Mouse (Mus musculus): ENCODE results near the gene Rarres2.
A peak's percentile ranks its signal among the peaks of the same experiment; 100 is the strongest.

The Rarres2 gene

DNA sequence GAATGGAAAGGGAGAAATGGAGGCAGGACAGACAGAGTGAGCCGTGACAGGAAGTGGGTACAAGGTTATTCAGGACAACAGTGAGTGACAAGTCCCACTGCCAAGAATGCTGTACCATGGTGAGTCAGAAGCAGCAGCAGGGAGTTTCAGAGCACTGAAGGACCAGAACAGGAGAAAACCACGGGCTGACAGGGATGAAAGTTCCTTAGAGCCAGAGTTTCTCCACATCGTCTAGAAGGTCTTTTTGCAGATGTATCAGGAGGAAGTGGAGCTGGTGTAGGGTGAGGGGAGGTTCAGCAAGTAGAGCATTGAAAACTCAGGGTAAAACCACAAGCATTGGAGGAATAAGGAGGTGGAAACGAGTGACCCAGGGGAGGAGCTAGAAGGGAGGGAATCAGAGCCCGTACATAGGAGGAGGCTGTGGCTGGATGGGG lies 6.6 kb upstream of the Rarres2 start:
- no peak for DNase-seq (ENCODE audit: low read depth, low spot score)

GRCm38 (mm10) chr6:48578736-48579135 lies 6.1 kb upstream of the Rarres2 start:
- no peak for DNase-seq (ENCODE audit: low read depth, low spot score)

- no peak for DNase-seq (ENCODE audit: low read depth, low spot score)
These were observed 1.4 kb upstream of the Rarres2 start for GRCm38 (mm10) chr6:48573981-48574380.

DNA sequence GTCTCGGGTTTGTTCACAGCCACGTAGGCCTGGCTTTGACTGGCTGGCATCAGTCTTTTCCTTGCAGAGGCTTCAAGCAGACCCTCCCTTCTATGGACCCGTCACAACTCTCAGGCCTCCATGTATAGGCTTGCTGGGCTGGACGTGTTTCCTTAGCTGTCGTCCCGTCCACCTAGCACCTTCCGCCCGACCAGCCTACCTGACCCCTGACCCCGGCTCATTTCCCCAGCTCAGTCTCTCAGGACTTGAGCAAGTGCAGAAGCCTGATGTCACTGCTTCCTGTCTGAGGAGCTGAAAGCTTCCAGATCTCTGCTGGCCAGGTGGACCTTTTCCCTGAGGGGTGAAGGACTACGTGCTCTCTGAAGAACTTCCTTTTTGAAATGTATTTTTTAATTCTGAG lies 691 bp upstream of the Rarres2 start:
- DNase-seq (ENCODE audit: low read depth, low spot score), result no peak

DNA sequence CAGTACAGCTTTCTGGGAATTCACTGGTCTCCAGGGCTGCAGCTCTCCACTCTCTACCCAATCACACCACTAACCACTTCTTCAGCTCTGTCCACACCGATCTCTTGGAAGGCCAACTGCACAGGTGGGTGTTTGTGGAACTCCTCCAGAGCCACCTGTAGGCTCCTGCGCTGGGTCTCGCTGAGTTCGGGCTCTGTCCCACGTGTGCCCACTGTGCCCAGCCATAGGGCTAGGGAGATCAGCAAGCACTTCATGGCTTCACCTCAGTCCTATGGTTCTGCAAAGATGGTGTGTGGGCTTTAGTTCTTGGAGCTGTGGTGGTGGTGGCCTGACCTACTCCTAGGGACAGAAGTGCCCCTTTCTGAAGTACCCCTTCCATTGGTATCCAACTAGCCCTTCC lies 575 bp downstream of the Rarres2 start:
- DNase-seq (ENCODE audit: low read depth, low spot score), result no peak

DNA sequence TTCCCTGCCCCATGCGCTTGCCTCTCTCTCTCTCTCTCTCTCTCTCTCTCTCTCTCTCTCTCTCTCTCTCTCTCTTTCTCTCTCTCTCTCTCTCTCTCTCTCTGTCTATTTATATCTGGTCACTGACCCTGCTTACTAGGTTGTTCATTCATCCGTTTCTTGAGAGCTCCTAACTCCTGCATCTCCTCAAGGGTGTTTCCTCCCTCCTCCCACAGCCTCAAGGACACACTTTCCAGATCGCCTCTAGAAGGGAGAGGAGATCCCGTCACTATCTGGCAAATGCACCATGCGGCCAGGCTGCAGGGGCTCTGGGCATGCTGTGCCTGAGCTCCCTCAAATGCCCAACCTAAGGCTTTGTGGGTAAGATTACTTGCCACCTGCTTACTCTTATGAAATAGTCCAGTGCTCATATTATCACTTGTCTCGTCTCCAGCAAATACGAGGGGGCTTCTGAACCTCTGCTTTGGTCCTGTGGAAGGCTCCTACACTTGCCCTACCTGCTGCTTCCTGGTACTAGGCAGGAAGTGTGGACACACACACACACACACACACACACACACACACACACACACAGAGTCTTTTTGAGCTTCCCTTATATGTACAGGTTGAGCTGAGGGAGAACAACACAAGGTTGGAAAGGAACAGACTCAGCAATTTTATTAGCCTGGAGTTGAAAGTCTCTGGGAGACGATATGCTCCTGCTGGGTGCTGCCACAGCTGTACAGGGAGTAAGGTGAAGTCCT lies 3.4 kb downstream of the Rarres2 start:
- no peak for DNase-seq (ENCODE audit: low read depth, low spot score)

DNA sequence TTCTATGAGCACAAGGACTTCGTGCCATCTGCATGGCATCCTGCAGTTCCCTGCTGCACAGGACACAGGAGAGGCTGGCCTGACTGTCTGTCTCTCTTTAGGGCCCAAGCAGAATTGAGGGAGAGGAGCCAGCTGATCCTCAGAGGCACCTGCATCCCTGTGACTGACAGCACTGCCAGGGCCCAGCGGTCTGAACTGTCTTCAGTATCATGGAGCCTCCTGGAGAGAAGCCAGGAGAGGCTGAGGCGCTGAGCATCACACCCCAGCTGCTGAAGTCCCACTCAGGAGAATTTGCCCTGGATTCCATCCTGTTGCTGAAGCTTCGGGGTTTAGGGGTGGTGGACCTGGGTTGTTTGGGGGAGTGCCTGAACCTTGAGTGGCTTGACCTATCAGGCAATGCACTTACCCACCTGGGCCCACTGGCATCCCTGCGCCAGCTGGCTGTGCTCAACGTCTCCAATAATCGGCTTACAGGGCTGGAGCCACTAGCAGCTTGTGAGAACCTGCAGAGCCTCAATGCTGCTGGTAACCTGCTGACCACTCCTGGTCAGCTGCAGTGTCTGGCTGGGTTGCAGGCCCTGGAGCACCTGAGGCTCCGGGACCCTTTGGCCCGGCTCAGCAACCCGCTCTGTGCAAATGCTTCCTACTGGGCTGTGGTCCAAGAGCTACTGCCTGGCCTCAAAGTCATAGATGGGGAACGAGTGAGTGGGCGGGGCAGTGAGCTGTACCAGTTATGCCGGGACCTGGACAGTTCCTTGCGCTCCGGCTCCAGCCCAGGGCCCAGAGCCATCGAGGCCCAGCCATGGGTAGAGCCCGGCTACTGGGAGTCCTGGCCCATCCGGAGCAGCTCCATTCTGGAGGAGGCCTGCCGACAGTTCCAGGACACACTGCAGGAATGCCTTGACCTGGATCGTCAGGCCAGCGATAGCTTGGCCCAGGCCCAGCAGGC lies 4.3 kb downstream of the Rarres2 start:
- DNase-seq (ENCODE audit: low read depth, low spot score), result peak; percentile 58

DNA sequence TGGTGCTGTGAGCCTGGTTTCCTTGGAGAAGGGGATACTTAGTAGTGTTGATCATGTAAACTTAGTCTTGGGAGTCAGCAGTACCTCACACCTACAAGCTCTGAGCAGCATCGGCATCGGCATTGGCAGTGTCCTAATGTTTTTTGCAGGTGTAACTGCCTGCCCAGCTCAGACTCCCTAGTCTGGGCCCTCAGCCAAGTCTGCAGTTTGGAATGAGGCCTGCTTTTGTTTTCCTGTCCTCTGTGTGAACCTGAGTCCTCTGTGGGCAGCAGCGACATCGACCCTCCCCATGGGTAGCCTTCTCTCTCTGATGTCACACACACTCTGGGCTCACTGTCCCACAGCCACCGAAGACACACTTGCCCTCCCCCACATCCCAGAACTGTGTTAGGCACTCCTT lies 6.3 kb downstream of the Rarres2 start:
- DNase-seq (ENCODE audit: low read depth, low spot score), result no peak

- DNase-seq (ENCODE audit: low read depth, low spot score), result no peak
These were observed 6.8 kb downstream of the Rarres2 start for GRCm38 (mm10) chr6:48565693-48566310.

GRCm38 (mm10) chr6:48555956-48556355 lies 16.6 kb downstream of the Rarres2 start:
- no peak for DNase-seq (ENCODE audit: low read depth, low spot score)

DNA sequence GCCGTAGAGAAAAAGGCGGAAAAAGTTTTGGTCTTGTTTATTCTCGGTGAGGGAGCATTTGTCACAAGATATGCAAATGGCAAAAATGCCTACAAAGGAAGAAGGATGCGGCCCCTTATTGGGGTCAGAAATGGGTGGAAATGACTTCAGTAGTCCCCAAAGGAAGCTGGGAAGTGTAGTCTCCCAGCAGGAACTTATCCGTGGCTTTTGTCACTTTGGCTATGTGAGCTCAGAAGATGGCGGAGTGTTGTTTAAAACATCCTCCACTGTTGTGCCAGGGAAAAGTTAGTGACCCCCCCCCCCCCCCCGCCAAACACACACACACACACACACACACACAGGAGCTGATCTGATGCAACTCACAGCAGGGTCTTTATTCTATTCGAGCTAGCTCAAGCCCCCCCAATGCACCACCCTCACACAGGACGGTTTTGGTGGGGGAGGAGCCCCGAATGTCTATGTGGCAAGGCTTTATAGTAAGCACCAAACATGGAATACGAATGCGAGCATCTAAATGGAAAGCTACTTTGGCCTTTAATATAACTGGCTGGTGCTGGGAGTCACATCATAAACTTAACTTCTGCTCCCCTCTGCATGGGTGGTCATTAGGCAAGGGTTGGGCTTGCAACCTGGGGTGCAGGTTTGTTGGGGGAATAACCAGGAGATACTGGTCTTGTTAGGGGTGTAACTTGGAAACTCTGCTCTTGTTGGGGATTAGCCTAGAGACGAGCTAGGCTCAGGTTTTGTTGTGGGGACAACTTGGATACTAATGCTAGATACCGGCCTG lies 17.3 kb downstream of the Rarres2 start:
- DNase-seq (ENCODE audit: low read depth, low spot score), result peak; percentile 88

DNA sequence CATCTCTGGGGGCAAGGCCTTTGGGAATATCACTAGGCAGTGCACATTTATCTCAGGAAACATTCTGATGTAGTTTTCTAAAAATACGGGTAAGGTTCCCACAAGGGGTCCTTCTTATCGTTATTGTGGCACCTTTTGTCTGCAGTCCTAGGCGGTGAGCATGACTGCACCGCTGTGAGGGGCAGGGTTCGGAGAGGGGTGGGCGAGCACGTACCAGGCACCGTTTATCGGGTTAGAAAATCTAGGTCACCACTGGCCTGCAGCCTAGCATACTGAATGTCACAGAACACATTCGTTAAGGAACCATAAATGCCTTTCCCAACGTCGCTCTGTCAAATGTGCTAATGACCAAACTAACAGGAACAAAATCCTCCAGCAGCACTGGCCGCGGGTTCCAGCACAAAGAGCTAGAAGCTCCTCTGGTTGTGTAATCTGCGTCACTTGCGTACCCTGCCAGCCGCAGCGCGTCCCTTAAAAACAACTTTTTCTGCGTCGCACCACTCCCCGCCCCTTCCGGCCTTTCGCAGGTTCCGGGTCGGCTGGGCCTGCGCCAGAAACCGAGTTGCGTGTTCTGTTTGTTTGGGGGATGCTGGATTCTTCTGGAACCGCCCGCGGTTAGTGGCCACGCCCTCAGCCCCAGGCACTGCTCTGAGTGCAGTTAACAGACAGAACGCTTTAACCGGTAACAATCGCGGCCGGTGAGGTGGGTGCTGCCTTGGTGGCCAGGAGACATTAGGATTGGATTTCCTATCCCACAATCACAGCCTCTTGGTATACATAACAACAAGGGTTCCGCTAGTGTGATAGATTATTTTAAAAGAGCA lies 18.1 kb downstream of the Rarres2 start, which contains the start of gene Lrrc61:
Gene Lrrc61, plus strand, starts transcription at position 517 of the 824 bp plus-strand sequence.
- peak; percentile 99 for DNase-seq (ENCODE audit: low read depth, low spot score)

DNA sequence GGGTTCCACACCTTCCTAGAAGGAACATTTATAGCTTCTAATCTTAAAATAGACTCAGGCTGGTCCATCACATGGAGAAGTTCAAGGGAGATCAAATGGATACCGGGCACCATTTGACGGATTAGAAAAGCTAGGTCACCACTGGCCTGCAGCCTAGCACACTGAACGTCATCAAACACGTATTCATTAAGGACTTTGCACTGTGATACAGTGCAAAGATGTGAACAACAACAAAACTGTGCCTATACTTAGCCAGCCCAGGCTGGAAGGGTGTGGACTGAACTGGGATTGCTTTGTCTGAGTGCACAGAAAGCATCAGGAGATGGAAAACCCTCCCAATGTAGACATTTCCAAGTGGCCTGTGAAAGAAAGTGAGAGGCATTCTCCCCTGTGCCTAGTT lies 18.8 kb downstream of the Rarres2 start:
- peak; percentile 94 for DNase-seq (ENCODE audit: low read depth, low spot score)

- DNase-seq (ENCODE audit: low read depth, low spot score), result no peak
These were observed 19.7 kb downstream of the Rarres2 start for GRCm38 (mm10) chr6:48552918-48553317.

GRCm38 (mm10) chr6:48548314-48548713 lies 24.3 kb downstream of the Rarres2 start:
- no peak for DNase-seq (ENCODE audit: low read depth, low spot score)

- peak; percentile 78 for DNase-seq (ENCODE audit: low read depth, low spot score)
These were observed 25.7 kb downstream of the Rarres2 start for GRCm38 (mm10) chr6:48546858-48547257.

DNA sequence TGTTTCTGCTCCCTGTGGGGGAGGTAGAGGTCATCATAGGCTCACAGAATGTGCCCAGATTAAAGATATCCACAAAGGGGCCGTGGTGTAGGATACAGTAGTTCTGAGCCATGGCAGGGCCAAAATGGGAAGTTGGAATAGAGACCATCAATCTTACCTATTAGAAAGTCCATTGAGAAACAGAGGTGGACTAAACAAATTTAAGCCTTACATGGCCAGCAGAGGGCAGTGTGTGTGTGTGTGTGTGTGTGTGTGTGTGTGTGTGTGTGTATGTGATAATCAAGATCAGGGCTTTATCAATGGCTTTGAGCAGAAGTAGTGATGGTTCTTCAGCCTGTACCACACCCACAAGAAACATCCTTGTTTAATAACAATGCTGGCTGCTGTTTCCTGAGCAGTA lies 26.3 kb downstream of the Rarres2 start:
- no peak for DNase-seq (ENCODE audit: low read depth, low spot score)

- no peak for DNase-seq (ENCODE audit: low read depth, low spot score)
These were observed 27.3 kb downstream of the Rarres2 start for GRCm38 (mm10) chr6:48545251-48545650.

DNA sequence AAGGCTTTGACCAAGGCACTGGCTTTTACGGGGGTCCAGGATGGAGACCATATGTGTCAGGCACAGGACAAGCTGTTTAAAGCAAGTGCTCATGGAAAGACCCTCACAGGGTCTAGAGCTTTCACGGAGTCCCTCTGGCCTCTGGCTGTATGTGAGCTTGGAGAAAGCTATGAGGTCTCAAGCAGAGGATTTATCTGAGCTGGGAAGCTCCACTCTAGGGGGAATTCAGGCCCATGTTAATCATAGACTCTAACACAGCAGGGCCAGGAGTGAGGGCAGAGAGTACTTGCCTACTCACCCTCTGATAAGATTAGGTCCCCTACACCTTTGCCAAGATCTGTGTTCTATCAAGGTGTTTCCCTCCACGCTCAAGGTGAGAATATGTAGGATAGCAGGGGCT lies 30.0 kb downstream of the Rarres2 start:
- DNase-seq (ENCODE audit: low read depth, low spot score), result no peak

All from skeletal muscle tissue, adult 2 months (tissue).